Mouse (Mus musculus) forebrain, embryonic 12.5 days (tissue): ENCODE measurements at regions not wholly inside any gene's neighbourhood (a gene's known extent, or its start where the extent isn't known, plus 50 kb on each side); places are given as distances from the start of the nearest gene placed in this dataset.
A peak's percentile ranks its signal among the peaks of the same experiment; 100 is the strongest.

Experiments
- ATAC-seq: fragments of 200-750 bp; cut with Nextera tagmentation; 2 replicates; pipeline ENCODE4 v1.8.0; 2017; ENCODE audit warnings: moderate TSS enrichment; ENCODE audit not compliant: low FRiP score
- H3K27ac ChIP-seq: fragments of 300-500 bp; sonication (generic); 2 replicates; pipeline ENCODE4 v1.5.1; 2016; ENCODE audit warnings: mild to moderate bottlenecking
- H3K27me3 ChIP-seq: fragments of 300-500 bp; sonication (generic); 2 replicates; pipeline ENCODE4 v1.6.1; 2016; ENCODE audit warnings: mild to moderate bottlenecking
- H3K36me3 ChIP-seq: fragments of 300-500 bp; sonication (generic); replicated peaks from 2 replicates; pipeline ENCODE4 v1.6.1; 2016; ENCODE audit warnings: mild to moderate bottlenecking
- H3K4me1 ChIP-seq: fragments of 300-500 bp; sonication (generic); 2 replicates; pipeline ENCODE4 v1.6.1; 2016
- H3K4me2 ChIP-seq: fragments of 300-500 bp; sonication (generic); 2 replicates; pipeline ENCODE4 v1.6.1; 2016; ENCODE audit warnings: mild to moderate bottlenecking, moderate library complexity
- H3K4me3 ChIP-seq: fragments of 300-500 bp; sonication (generic); replicated peaks from 2 replicates; pipeline ENCODE4 v1.5.1; 2016; ENCODE audit warnings: mild to moderate bottlenecking
- H3K9ac ChIP-seq: fragments of 300-500 bp; sonication (generic); 2 replicates; pipeline ENCODE4 v1.6.1; 2016; ENCODE audit warnings: mild to moderate bottlenecking
- H3K9me3 ChIP-seq: fragments of 300-500 bp; sonication (generic); 2 replicates; pipeline ENCODE4 v1.6.1; 2016
- WGBS: fragments of 180-500 bp; shearing (Covaris S2); methylation state at CpG from one replicate; pipeline ENCODE4 v1.1.7; 2016; 5-methylcytosine and 5-hydroxymethylcytosine counted together

GRCm38 (mm10) chr1:33031991-33032390, 484.9 kb upstream of the Gm5415 start:
- Histone ChIP-seq H3K4me1 (peaks cover 2% of the 10 kb centered on the region), H3K9ac (no peak overlapping the region), H3K4me3 (no peak overlapping the region), H3K4me2 (no peak overlapping the region), H3K36me3 (no peaks in the 10 kb centered on the region), H3K9me3 (no peaks in the 10 kb centered on the region), H3K27me3 (no peaks in the 10 kb centered on the region), H3K27ac (no peak overlapping the region)
- WGBS = 66% methylated on average over 3 of the region's 3 CpGs
- no peak for ATAC-seq

- Histone ChIP-seq H3K4me1 (peaks cover 12% of the 10 kb centered on the region), H3K27me3 (no peaks in the 10 kb centered on the region), H3K4me3 (no peak overlapping the region), H3K9ac (no peak overlapping the region), H3K27ac (peak overlapping the region; percentile 54), H3K9me3 (no peaks in the 10 kb centered on the region), H3K4me2 (no peak overlapping the region), H3K36me3 (no peaks in the 10 kb centered on the region)
- peak; percentile 63 for ATAC-seq
- 11% methylated on average over 8 of the region's 8 CpGs for WGBS
These were observed 479.8 kb upstream of the Gm5415 start for GRCm38 (mm10) chr1:33026683-33027415.

GRCm38 (mm10) chr1:33025379-33025778, 478.3 kb upstream of the Gm5415 start:
- no peak overlapping the region for H3K9ac ChIP-seq
- H3K36me3 ChIP-seq = no peaks in the 10 kb centered on the region
- ATAC-seq = peak; percentile 78
- WGBS = 11% methylated on average over 7 of the region's 7 CpGs
- no peak overlapping the region for H3K4me2 ChIP-seq
- no peaks in the 10 kb centered on the region for H3K9me3 ChIP-seq
- no peaks in the 10 kb centered on the region for H3K27me3 ChIP-seq
- H3K27ac ChIP-seq = no peak overlapping the region
- peaks cover 12% of the 10 kb centered on the region for H3K4me1 ChIP-seq
- no peak overlapping the region for H3K4me3 ChIP-seq

- Histone ChIP-seq H3K4me1 (peaks cover 12% of the 10 kb centered on the region), H3K9me3 (no peaks in the 10 kb centered on the region), H3K4me2 (no peak overlapping the region), H3K9ac (no peak overlapping the region), H3K36me3 (no peaks in the 10 kb centered on the region), H3K27me3 (no peaks in the 10 kb centered on the region), H3K4me3 (no peak overlapping the region), H3K27ac (no peak overlapping the region)
- WGBS = 89% methylated on average over 4 of the region's 4 CpGs
- ATAC-seq = no peak
These were observed 475.8 kb upstream of the Gm5415 start for GRCm38 (mm10) chr1:33022852-33023251.

DNA sequence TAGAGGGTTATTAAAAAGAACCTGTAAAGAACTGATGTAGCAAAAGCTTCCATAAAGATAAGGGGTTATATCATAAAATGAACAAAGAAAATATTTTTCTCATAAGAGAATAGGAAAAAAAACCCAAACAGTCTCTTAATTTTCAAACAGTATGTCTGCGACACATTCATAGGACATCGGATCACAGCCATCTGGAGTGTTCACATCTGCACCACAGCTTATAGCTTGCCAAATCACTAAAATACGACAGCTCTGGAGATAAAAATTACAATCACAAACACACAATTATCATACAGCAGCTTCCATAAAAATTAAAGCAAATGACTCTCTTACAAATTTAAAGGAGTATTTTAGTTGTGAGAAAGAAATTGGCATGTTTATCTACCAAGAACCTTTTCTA, 456.9 kb upstream of the Gm5415 start:
- Histone ChIP-seq H3K36me3 (no peaks in the 10 kb centered on the region), H3K9me3 (no peaks in the 10 kb centered on the region), H3K4me1 (no peaks in the 10 kb centered on the region), H3K9ac (no peak overlapping the region), H3K4me3 (no peak overlapping the region), H3K27ac (no peak overlapping the region), H3K4me2 (no peak overlapping the region), H3K27me3 (no peaks in the 10 kb centered on the region)
- ATAC-seq = no peak
- WGBS = 92% methylated on average over 3 of the region's 3 CpGs

- Histone ChIP-seq H3K4me2 (no peak overlapping the region), H3K4me3 (no peak overlapping the region), H3K27me3 (no peaks in the 10 kb centered on the region), H3K9me3 (no peaks in the 10 kb centered on the region), H3K27ac (no peak overlapping the region), H3K4me1 (no peaks in the 10 kb centered on the region), H3K9ac (no peak overlapping the region), H3K36me3 (no peaks in the 10 kb centered on the region)
- no peak for ATAC-seq
- WGBS = 62% methylated on average over 3 of the region's 3 CpGs
These were observed 417.9 kb upstream of the Gm5415 start for GRCm38 (mm10) chr1:32964957-32965356.

DNA sequence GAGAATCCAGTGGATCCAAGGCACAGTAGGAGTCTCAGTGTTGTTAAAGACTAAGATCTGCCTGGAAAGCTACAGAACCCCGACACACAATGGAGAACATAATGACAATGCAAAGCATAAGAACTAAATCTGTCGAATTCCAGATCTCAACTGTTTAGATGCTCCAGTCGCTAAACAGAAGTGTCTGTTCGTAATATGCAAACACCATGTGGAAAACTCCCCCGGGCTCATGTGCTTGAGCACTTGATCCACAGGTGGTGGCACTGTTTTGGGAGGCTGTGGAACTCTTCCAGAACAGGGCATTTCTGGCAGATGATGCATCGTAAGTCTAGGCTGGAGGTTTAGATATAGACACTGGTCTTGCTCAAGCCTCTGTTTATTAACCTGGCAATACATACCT, 412.2 kb upstream of the Gm5415 start:
- no peaks in the 10 kb centered on the region for H3K4me1 ChIP-seq
- no peak overlapping the region for H3K4me2 ChIP-seq
- no peaks in the 10 kb centered on the region for H3K9me3 ChIP-seq
- ATAC-seq = no peak
- H3K4me3 ChIP-seq = no peak overlapping the region
- H3K36me3 ChIP-seq = no peaks in the 10 kb centered on the region
- H3K27ac ChIP-seq = no peak overlapping the region
- H3K9ac ChIP-seq = no peak overlapping the region
- no peaks in the 10 kb centered on the region for H3K27me3 ChIP-seq
- WGBS = 83% methylated on average over 6 of the region's 6 CpGs

DNA sequence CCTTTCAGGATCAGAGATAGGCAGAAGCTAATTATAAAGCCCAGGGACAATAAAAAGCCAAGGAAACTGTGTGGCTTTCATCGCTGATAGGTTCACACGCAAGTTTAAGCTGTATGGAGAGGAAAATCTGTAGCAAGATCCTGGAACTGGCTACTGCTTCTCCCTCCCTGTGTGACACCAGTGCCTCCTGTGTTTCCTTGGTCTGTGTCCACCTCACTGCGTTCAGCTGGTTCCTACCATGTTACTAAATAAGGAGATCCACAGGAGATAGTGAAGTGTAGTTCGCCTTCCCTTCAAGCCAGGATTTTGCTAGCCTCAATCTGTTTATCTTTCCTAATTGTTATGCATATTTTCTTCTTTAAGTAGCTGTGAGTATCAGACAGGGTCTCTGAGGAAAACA, 399.2 kb upstream of the Gm5415 start:
- Histone ChIP-seq H3K4me3 (no peak overlapping the region), H3K9me3 (no peaks in the 10 kb centered on the region), H3K9ac (no peak overlapping the region), H3K27me3 (no peaks in the 10 kb centered on the region), H3K36me3 (no peaks in the 10 kb centered on the region), H3K4me1 (no peaks in the 10 kb centered on the region), H3K27ac (no peak overlapping the region), H3K4me2 (no peak overlapping the region)
- WGBS = 65% methylated on average over 4 of the region's 4 CpGs
- no peak for ATAC-seq

DNA sequence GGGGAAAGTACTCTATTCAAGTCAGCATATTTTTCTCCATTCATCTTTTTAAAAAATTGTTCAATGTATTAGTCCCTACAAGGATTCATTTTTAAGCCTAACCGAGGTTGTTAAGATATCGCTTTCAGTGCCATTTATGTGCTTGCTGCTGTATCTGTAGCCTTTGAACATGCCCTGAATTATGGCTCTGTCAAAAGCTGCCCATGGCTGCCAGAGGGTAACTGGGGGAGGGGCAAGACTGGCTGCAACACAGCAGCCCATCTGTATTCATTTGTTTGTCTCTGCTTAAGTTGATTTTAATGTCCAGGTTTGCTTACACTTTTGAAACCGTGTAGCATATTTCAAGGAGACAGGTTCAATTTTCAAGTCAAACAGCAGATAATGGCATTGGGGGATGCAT, 383.3 kb upstream of the Gm5415 start:
- no peaks in the 10 kb centered on the region for H3K9me3 ChIP-seq
- no peak overlapping the region for H3K4me3 ChIP-seq
- H3K9ac ChIP-seq = no peak overlapping the region
- no peaks in the 10 kb centered on the region for H3K27me3 ChIP-seq
- H3K4me1 ChIP-seq = no peaks in the 10 kb centered on the region
- no peak overlapping the region for H3K27ac ChIP-seq
- WGBS = 78% methylated on average over 3 of the region's 3 CpGs
- ATAC-seq = no peak
- H3K4me2 ChIP-seq = no peak overlapping the region
- no peaks in the 10 kb centered on the region for H3K36me3 ChIP-seq

DNA sequence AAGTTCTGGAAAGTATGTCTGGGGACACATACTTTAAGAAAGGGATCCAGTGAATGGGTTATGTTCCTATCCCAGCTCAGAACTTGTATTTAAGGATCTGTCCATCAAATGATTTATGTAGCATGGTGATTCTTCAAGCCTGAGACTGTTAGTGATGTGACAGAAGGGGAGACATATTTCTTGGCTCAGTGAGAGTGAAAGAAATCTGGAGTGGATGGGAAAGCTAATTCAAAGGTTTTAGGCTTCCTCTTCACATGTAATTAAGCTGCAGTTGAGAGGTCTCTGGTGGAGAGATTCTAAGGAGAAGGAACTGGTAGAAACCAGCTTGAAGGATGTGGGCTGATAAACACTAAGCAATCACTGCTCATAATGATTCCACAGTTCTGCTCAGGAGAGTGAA, 355.3 kb upstream of the Gm5415 start:
- H3K9ac ChIP-seq = no peak overlapping the region
- no peaks in the 10 kb centered on the region for H3K4me1 ChIP-seq
- no peaks in the 10 kb centered on the region for H3K36me3 ChIP-seq
- H3K27ac ChIP-seq = no peak overlapping the region
- H3K27me3 ChIP-seq = no peaks in the 10 kb centered on the region
- ATAC-seq = no peak
- H3K4me2 ChIP-seq = no peak overlapping the region
- no peak overlapping the region for H3K4me3 ChIP-seq
- H3K9me3 ChIP-seq = no peaks in the 10 kb centered on the region

DNA sequence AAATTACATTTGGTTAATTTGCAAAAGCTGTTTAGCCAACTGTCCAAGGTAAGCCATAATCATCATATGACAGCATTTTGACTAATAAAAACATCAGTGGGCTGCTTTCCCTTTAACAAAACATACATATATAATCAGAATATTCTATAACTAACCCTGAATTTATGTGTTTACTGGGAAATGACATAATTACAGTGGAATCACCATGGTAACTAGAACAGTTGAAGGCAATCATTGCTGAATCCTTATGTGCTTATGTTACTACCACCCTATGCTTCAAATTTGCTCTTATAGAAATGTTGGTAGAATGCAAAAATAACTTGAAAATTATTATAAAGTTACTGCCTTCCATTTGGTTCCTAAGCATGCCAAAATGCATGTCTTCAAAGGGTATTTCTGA, 340.6 kb upstream of the Gm5415 start:
- H3K27ac ChIP-seq = no peak overlapping the region
- no peaks in the 10 kb centered on the region for H3K36me3 ChIP-seq
- H3K27me3 ChIP-seq = no peaks in the 10 kb centered on the region
- no peak for ATAC-seq
- no peak overlapping the region for H3K4me2 ChIP-seq
- no peak overlapping the region for H3K4me3 ChIP-seq
- H3K9ac ChIP-seq = no peak overlapping the region
- H3K4me1 ChIP-seq = no peaks in the 10 kb centered on the region
- H3K9me3 ChIP-seq = no peaks in the 10 kb centered on the region

DNA sequence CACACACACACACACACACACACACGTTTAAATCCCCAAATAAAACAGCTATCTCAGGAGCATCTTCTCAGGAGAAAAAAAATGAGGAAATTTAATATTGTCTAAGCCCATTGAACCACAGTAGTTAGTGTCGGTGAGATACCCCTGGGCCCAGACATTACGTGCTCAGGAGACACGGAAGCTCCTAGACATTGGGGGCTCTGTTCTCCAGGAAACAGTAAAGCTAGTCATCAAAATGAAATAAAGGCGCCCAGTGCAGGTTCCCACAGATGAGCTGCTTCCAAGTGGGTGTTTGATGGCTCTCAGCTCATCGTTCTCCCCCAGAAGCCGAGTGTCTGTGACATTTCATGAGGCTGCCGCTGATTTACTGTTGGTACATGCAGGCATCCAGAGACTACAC, 325.8 kb upstream of the Gm5415 start:
- no peaks in the 10 kb centered on the region for H3K36me3 ChIP-seq
- H3K4me1 ChIP-seq = no peaks in the 10 kb centered on the region
- 89% methylated on average over 8 of the region's 8 CpGs for WGBS
- H3K4me3 ChIP-seq = no peak overlapping the region
- no peak overlapping the region for H3K27ac ChIP-seq
- no peaks in the 10 kb centered on the region for H3K27me3 ChIP-seq
- ATAC-seq = no peak
- no peak overlapping the region for H3K4me2 ChIP-seq
- H3K9ac ChIP-seq = no peak overlapping the region
- no peaks in the 10 kb centered on the region for H3K9me3 ChIP-seq

GRCm38 (mm10) chr1:32866111-32866510, 319.0 kb upstream of the Gm5415 start:
- H3K36me3 ChIP-seq = no peaks in the 10 kb centered on the region
- no peak overlapping the region for H3K4me2 ChIP-seq
- whole genome bisulfite sequencing = 76% methylated on average over 1 of the region's 1 CpGs
- no peak overlapping the region for H3K9ac ChIP-seq
- no peaks in the 10 kb centered on the region for H3K9me3 ChIP-seq
- ATAC-seq = no peak
- H3K4me1 ChIP-seq = no peaks in the 10 kb centered on the region
- no peak overlapping the region for H3K27ac ChIP-seq
- H3K4me3 ChIP-seq = no peak overlapping the region
- H3K27me3 ChIP-seq = no peaks in the 10 kb centered on the region
